Mouse (Mus musculus): ENCODE measurements around the gene Prdm11. TPM values are rescaled to one million over a fixed set of nuclear protein-coding genes. Genes with fewer than 3 reads are reported as not detected.

Gene Prdm11
- total and polyA plus RNA-seq, 2 experiments from 2014 or later: 1.5 to 7.9 TPM

- ATAC-seq: no peak
- Histone ChIP-seq H3K9me3 (ENCODE audit: low read length) (no peaks in the 10 kb centered on the region), H3K9ac (no peak overlapping the region), H3K4me1 (ENCODE audit: insufficient read depth) (peaks cover 6% of the 10 kb centered on the region; the same call in 1 of the 2 replicates), H3K4me3 (ENCODE audit: low read depth, low read length) (no peak overlapping the region), H3K4me2 (ENCODE audit: low read depth) (no peak overlapping the region), H3K36me3 (ENCODE audit: insufficient read depth) (peaks cover 18% of the 10 kb centered on the region), H3K27ac (ENCODE audit: low read depth, low read length) (peak overlapping the region; percentile 29; the same call in 1 of the 2 replicates), H3K27me3 (ENCODE audit: insufficient read depth, low read length) (no peaks in the 10 kb centered on the region)
- no peak for DNase-seq
- WGBS: 77% methylated on average over 8 of the region's 8 CpGs
- TF ChIP-seq CTCF (IDR thresholded peaks at IDR 0.05; ENCODE audit: low read depth): no peak
Observed at GRCm38 (mm10) chr2:93013415-93014092, 32.4 kb downstream of the Prdm11 start.

GRCm38 (mm10) chr2:93012976-93013375 lies 33.0 kb downstream of the Prdm11 start:
- ATAC-seq (no peak), DNase-seq (no peak)
- Histone ChIP-seq H3K9me3 (ENCODE audit: low read length) (no peaks in the 10 kb centered on the region), H3K4me3 (ENCODE audit: low read depth, low read length) (no peak overlapping the region), H3K27me3 (ENCODE audit: insufficient read depth, low read length) (no peaks in the 10 kb centered on the region), H3K27ac (ENCODE audit: low read depth, low read length) (no peak overlapping the region), H3K36me3 (ENCODE audit: insufficient read depth) (peaks cover 18% of the 10 kb centered on the region), H3K4me1 (ENCODE audit: insufficient read depth) (peaks cover 6% of the 10 kb centered on the region; the same call in 1 of the 2 replicates), H3K9ac (no peak overlapping the region), H3K4me2 (ENCODE audit: low read depth) (no peak overlapping the region)
- no peak for TF ChIP-seq CTCF (IDR thresholded peaks at IDR 0.05; ENCODE audit: low read depth)
- WGBS: 94% methylated on average over 3 of the region's 3 CpGs

- Histone ChIP-seq H3K27ac (ENCODE audit: low read depth, low read length) (no peak overlapping the region), H3K9ac (no peak overlapping the region), H3K27me3 (ENCODE audit: insufficient read depth, low read length) (no peaks in the 10 kb centered on the region), H3K4me1 (ENCODE audit: insufficient read depth) (peaks cover 6% of the 10 kb centered on the region; the same call in 1 of the 2 replicates), H3K4me3 (ENCODE audit: low read depth, low read length) (no peak overlapping the region), H3K4me2 (ENCODE audit: low read depth) (no peak overlapping the region), H3K9me3 (ENCODE audit: low read length) (no peaks in the 10 kb centered on the region), H3K36me3 (ENCODE audit: insufficient read depth) (peaks cover 18% of the 10 kb centered on the region)
- ATAC-seq (no peak), DNase-seq (no peak)
- 90% methylated on average over 9 of the region's 9 CpGs for WGBS
- peak; percentile 37 for TF ChIP-seq CTCF (IDR thresholded peaks at IDR 0.05; ENCODE audit: low read depth)
Observed at GRCm38 (mm10) chr2:93011933-93012332, 34.0 kb downstream of the Prdm11 start.

- 98% methylated on average over 5 of the region's 5 CpGs for WGBS
- H3K4me1 ChIP-seq (ENCODE audit: insufficient read depth): peaks cover 6% of the 10 kb centered on the region; the same call in 1 of the 2 replicates
- TF ChIP-seq CTCF (IDR thresholded peaks at IDR 0.05; ENCODE audit: low read depth): no peak
Observed at GRCm38 (mm10) chr2:93011465-93011864, 34.5 kb downstream of the Prdm11 start.

GRCm38 (mm10) chr2:93007967-93008685 lies 37.8 kb downstream of the Prdm11 start:
- Histone ChIP-seq H3K36me3 (ENCODE audit: insufficient read depth) (peaks cover 20% of the 10 kb centered on the region), H3K4me2 (ENCODE audit: low read depth) (no peak overlapping the region), H3K4me3 (ENCODE audit: low read depth, low read length) (no peak overlapping the region), H3K9me3 (ENCODE audit: low read length) (no peaks in the 10 kb centered on the region), H3K9ac (no peak overlapping the region), H3K4me1 (ENCODE audit: insufficient read depth) (no peaks in the 10 kb centered on the region), H3K27ac (ENCODE audit: low read depth, low read length) (no peak overlapping the region), H3K27me3 (ENCODE audit: insufficient read depth, low read length) (no peaks in the 10 kb centered on the region)
- WGBS: 96% methylated on average over 3 of the region's 3 CpGs
- no peak for TF ChIP-seq CTCF (IDR thresholded peaks at IDR 0.05; ENCODE audit: low read depth)
- DNase-seq: no peak
- ATAC-seq: no peak

More at GRCm38 (mm10) chr2:93011465-93011864, 34.5 kb downstream of the Prdm11 start:
- Histone ChIP-seq H3K9ac (no peak overlapping the region), H3K36me3 (ENCODE audit: insufficient read depth) (peaks cover 18% of the 10 kb centered on the region), H3K27me3 (ENCODE audit: insufficient read depth, low read length) (no peaks in the 10 kb centered on the region), H3K9me3 (ENCODE audit: low read length) (no peaks in the 10 kb centered on the region), H3K27ac (ENCODE audit: low read depth, low read length) (no peak overlapping the region), H3K4me3 (ENCODE audit: low read depth, low read length) (no peak overlapping the region), H3K4me2 (ENCODE audit: low read depth) (no peak overlapping the region)
- no peak for DNase-seq
- no peak for ATAC-seq

GRCm38 (mm10) chr2:93005028-93005427 lies 40.9 kb downstream of the Prdm11 start:
- 81% methylated on average over 4 of the region's 4 CpGs for WGBS
- DNase-seq (no peak), ATAC-seq (no peak)
- H3K4me1 ChIP-seq (ENCODE audit: insufficient read depth): no peaks in the 10 kb centered on the region
- H3K36me3 ChIP-seq (ENCODE audit: insufficient read depth): peaks cover 9% of the 10 kb centered on the region; the same call in 1 of the 2 replicates
- no peak for TF ChIP-seq CTCF (IDR thresholded peaks at IDR 0.05; ENCODE audit: low read depth)
- H3K4me3 ChIP-seq (ENCODE audit: low read depth, low read length): no peak overlapping the region
- no peak overlapping the region for H3K9ac ChIP-seq
- H3K27ac ChIP-seq (ENCODE audit: low read depth, low read length): no peak overlapping the region
- H3K4me2 ChIP-seq (ENCODE audit: low read depth): no peak overlapping the region
- H3K27me3 ChIP-seq (ENCODE audit: insufficient read depth, low read length): no peaks in the 10 kb centered on the region
- H3K9me3 ChIP-seq (ENCODE audit: low read length): no peaks in the 10 kb centered on the region

- ATAC-seq (no peak), DNase-seq (no peak)
- no peak overlapping the region for H3K9ac ChIP-seq
- no peak overlapping the region for H3K27ac ChIP-seq (ENCODE audit: low read depth, low read length)
- 0 out of 2 replicates have a peak, but pooled peaks cover 5% of the 10 kb centered on the region for H3K9me3 ChIP-seq (ENCODE audit: low read length)
- H3K4me3 ChIP-seq (ENCODE audit: low read depth, low read length): no peak overlapping the region
- WGBS: 93% methylated on average over 5 of the region's 5 CpGs
- peaks cover 19% of the 10 kb centered on the region; the same call in 1 of the 2 replicates for H3K36me3 ChIP-seq (ENCODE audit: insufficient read depth)
- no peak overlapping the region for H3K4me2 ChIP-seq (ENCODE audit: low read depth)
- H3K4me1 ChIP-seq (ENCODE audit: insufficient read depth): peaks cover 7% of the 10 kb centered on the region
- H3K27me3 ChIP-seq (ENCODE audit: insufficient read depth, low read length): no peaks in the 10 kb centered on the region
- TF ChIP-seq CTCF (IDR thresholded peaks at IDR 0.05; ENCODE audit: low read depth): no peak
Observed at GRCm38 (mm10) chr2:92991976-92992375, 54.0 kb downstream of the Prdm11 start.

All from forebrain, postnatal 0 days (tissue).